Mouse (Mus musculus) forebrain, postnatal 0 days (tissue): Measurements from ENCODE around the gene Spns2. TPM values are rescaled to one million over a fixed set of nuclear protein-coding genes. Genes with fewer than 3 reads are reported as not detected.
"Not testable (repeated sequence)": the region's sequence is repeated elsewhere in the genome, so short reads cannot be mapped to it uniquely, and the experiment has no call there.

Experiments used
- ATAC-seq: fragments of 200-750 bp; cut with Nextera tagmentation; 2 replicates; pipeline ENCODE4 v1.8.0; 2017; ENCODE audit warnings: mild to moderate bottlenecking, moderate library complexity
- DNase-seq: peaks from one replicate; pipeline ENCODE4 v3.0.0-alpha.2; 2015
- H3K27ac ChIP-seq: fragments of 300-500 bp; sonication (generic); 2 replicates; pipeline ENCODE4 v1.5.1; 2014; ENCODE audit warnings: low read depth, mild to moderate bottlenecking, antibody characterized with exemption, low read length, moderate library complexity, mixed read lengths
- H3K27me3 ChIP-seq: fragments of 300-500 bp; sonication (generic); 2 replicates; pipeline ENCODE4 v1.6.1; 2014; ENCODE audit warnings: mild to moderate bottlenecking, low read length, mixed read lengths; ENCODE audit not compliant: insufficient read depth
- H3K36me3 ChIP-seq: fragments of 300-500 bp; sonication (generic); 2 replicates; pipeline ENCODE4 v1.6.1; 2014; ENCODE audit warnings: mild to moderate bottlenecking, moderate library complexity; ENCODE audit not compliant: insufficient read depth
- H3K4me1 ChIP-seq: fragments of 300-500 bp; sonication (generic); 2 replicates; pipeline ENCODE4 v1.6.1; 2014; ENCODE audit warnings: antibody characterized with exemption; ENCODE audit not compliant: insufficient read depth
- H3K4me2 ChIP-seq: fragments of 300-500 bp; sonication (generic); 2 replicates; pipeline ENCODE4 v1.6.1; 2014; ENCODE audit warnings: low read depth, mild to moderate bottlenecking, moderate library complexity
- H3K4me3 ChIP-seq: fragments of 300-500 bp; sonication (generic); 2 replicates; pipeline ENCODE4 v1.5.1; 2014; ENCODE audit warnings: low read depth, low read length, mixed read lengths
- H3K9ac ChIP-seq: fragments of 300-500 bp; sonication (generic); 2 replicates; pipeline ENCODE4 v1.6.1; 2014; ENCODE audit warnings: mild to moderate bottlenecking
- H3K9me3 ChIP-seq: fragments of 300-500 bp; sonication (generic); 2 replicates; pipeline ENCODE4 v1.6.1; 2016; ENCODE audit warnings: low read length
- CTCF ChIP-seq: sonication (generic); IDR thresholded peaks from 2 replicates; pipeline ENCODE4 v1.5.1; 2016; ENCODE audit warnings: antibody characterized with exemption, control low read depth, low read depth
- WGBS: fragments of 180-500 bp; shearing (Covaris S2); extraction: QIAGEN DNeasy Blood & Tissue Kit; methylation state at CpG from one replicate; pipeline ENCODE4 v1.1.7; 2014; 5-methylcytosine and 5-hydroxymethylcytosine counted together
- polyA plus RNA-seq: library from polyadenylated mRNA; unstranded; fragments of >200 nt; fragmentation: Nextera tagmentation; extraction: Ambion mirVana; gene quantifications from 2 replicates; pipeline ENCODE4 v1.2.1, GENCODE M21; 2015
- total RNA-seq: library from RNA; depleted of rRNA; stranded (reverse); fragments of >200 nt; gene quantifications from 2 replicates; pipeline ENCODE4 v1.2.3, GENCODE M21; 2014

The Spns2 gene
- total and polyA plus RNA-seq, 2 experiments from 2014 or later, result 6.5 to 38.8 TPM

- Histone ChIP-seq H3K4me2 (no peak overlapping the region), H3K27ac (no peak overlapping the region), H3K4me3 (no peak overlapping the region), H3K36me3 (peaks cover 11% of the 10 kb centered on the region), H3K9ac (no peak overlapping the region), H3K4me1 (no peaks in the 10 kb centered on the region), H3K27me3 (no peaks in the 10 kb centered on the region), H3K9me3 (no peaks in the 10 kb centered on the region)
- DNase-seq, result no peak
- TF ChIP-seq CTCF, result no peak
- WGBS, result 68% methylated on average over 4 of the region's 4 CpGs
- ATAC-seq, result no peak
These were observed 51.3 kb downstream of the Spns2 start for GRCm38 (mm10) chr11:72438411-72438810.

- Histone ChIP-seq H3K4me2 (no peak overlapping the region), H3K9ac (no peak overlapping the region), H3K27ac (no peak overlapping the region), H3K27me3 (no peaks in the 10 kb centered on the region), H3K4me3 (no peak overlapping the region), H3K36me3 (no peaks in the 10 kb centered on the region), H3K4me1 (no peaks in the 10 kb centered on the region), H3K9me3 (no peaks in the 10 kb centered on the region)
- WGBS, result 71% methylated on average over 16 of the region's 16 CpGs
- ATAC-seq (no peak), DNase-seq (no peak)
- no peak for TF ChIP-seq CTCF
These were observed 52.7 kb downstream of the Spns2 start for GRCm38 (mm10) chr11:72436756-72437650.

GRCm38 (mm10) chr11:72436271-72436670 lies 53.4 kb downstream of the Spns2 start:
- Histone ChIP-seq H3K4me3 (no peak overlapping the region), H3K36me3 (no peaks in the 10 kb centered on the region), H3K27me3 (no peaks in the 10 kb centered on the region), H3K4me2 (no peak overlapping the region), H3K4me1 (no peaks in the 10 kb centered on the region), H3K9ac (no peak overlapping the region), H3K27ac (no peak overlapping the region), H3K9me3 (no peaks in the 10 kb centered on the region)
- 62% methylated on average over 5 of the region's 5 CpGs for WGBS
- ATAC-seq (no peak), DNase-seq (peak; percentile 34)
- TF ChIP-seq CTCF, result no peak

GRCm38 (mm10) chr11:72435694-72436045 lies 54.0 kb downstream of the Spns2 start:
- TF ChIP-seq CTCF, result no peak
- Histone ChIP-seq H3K27me3 (no peaks in the 10 kb centered on the region), H3K9me3 (no peaks in the 10 kb centered on the region), H3K36me3 (no peaks in the 10 kb centered on the region), H3K4me1 (no peaks in the 10 kb centered on the region), H3K4me2 (no peak overlapping the region), H3K27ac (no peak overlapping the region), H3K4me3 (no peak overlapping the region), H3K9ac (no peak overlapping the region)
- ATAC-seq, result no peak
- no peak for DNase-seq
- WGBS, result 47% methylated on average over 2 of the region's 2 CpGs

GRCm38 (mm10) chr11:72434963-72435693 lies 54.6 kb downstream of the Spns2 start, which contains the start of gene Ggt6:
Gene Ggt6 (plus strand): TSS chr11:72435526.
- H3K4me3 ChIP-seq, result no peak within 1 kb of the TSS
- no peaks in the 10 kb centered on the region for H3K36me3 ChIP-seq
- ATAC-seq, result no peak
- H3K9me3 ChIP-seq, result no peaks in the 10 kb centered on the region
- 66% methylated on average over 11 of the region's 11 CpGs for WGBS
- no peak within 1 kb of the TSS for H3K9ac ChIP-seq
- no peak for DNase-seq
- no peak within 1 kb of the TSS for H3K4me2 ChIP-seq
- H3K27ac ChIP-seq, result no peak within 1 kb of the TSS
- no peaks in the 10 kb centered on the region for H3K4me1 ChIP-seq
- TF ChIP-seq CTCF, result 0 out of 2 replicates have a peak, but pooled peaks have one; percentile 2
- H3K27me3 ChIP-seq, result no peaks in the 10 kb centered on the region

- not testable (repeated sequence) for H3K27ac ChIP-seq, H3K9me3 ChIP-seq, H3K4me1 ChIP-seq, H3K9ac ChIP-seq, H3K4me2 ChIP-seq, H3K27me3 ChIP-seq, ATAC-seq, H3K36me3 ChIP-seq, H3K4me3 ChIP-seq, DNase-seq
- 66% methylated on average over 9 of the region's 9 CpGs for WGBS
These were observed 59.2 kb downstream of the Spns2 start for GRCm38 (mm10) chr11:72430311-72431068.
